Mouse (Mus musculus): Measurements from ENCODE around the gene Hnrnpa3. TPM values are rescaled to one million over a fixed set of nuclear protein-coding genes. Genes with fewer than 3 reads are reported as not detected.

Hnrnpa3 gene
- polyA plus RNA-seq, 1 experiment: 45.4 TPM

GRCm38 (mm10) chr2:75614577-75614976, 44.5 kb upstream of the Hnrnpa3 start:
- no peak for DNase-seq
- H3K4me1 ChIP-seq (replicated peaks; ENCODE audit: control insufficient read depth, insufficient read depth, low read length): peaks cover 5% of the 10 kb centered on the region; the same call in 1 of the 2 replicates
- 92% methylated on average over 6 of the region's 6 CpGs for WGBS
- TF ChIP-seq POLR2A (IDR thresholded peaks at IDR 0.05; ENCODE audit: control insufficient read depth, extremely low read depth, insufficient read depth, low read length, poor library complexity): no peak
- no peak for TF ChIP-seq CTCF (IDR thresholded peaks at IDR 0.05; ENCODE audit: borderline replicate concordance, control insufficient read depth, extremely low read depth, insufficient read depth, low read length, poor library complexity)
- no peak overlapping the region for H3K27ac ChIP-seq (ENCODE audit: control insufficient read depth, insufficient read depth, low read length)
- no peak overlapping the region for H3K4me3 ChIP-seq (ENCODE audit: control insufficient read depth, insufficient read depth, low read length)
- no peaks in the 10 kb centered on the region for H3K36me3 ChIP-seq (ENCODE audit: control insufficient read depth, insufficient read depth, low read length)
- peaks cover 5% of the 10 kb centered on the region for H3K27me3 ChIP-seq (ENCODE audit: control insufficient read depth, insufficient read depth, low read length)

GRCm38 (mm10) chr2:75616911-75617310, 42.1 kb upstream of the Hnrnpa3 start:
- Histone ChIP-seq H3K36me3 (ENCODE audit: control insufficient read depth, insufficient read depth, low read length) (no peaks in the 10 kb centered on the region), H3K4me3 (ENCODE audit: control insufficient read depth, insufficient read depth, low read length) (no peak overlapping the region), H3K27ac (ENCODE audit: control insufficient read depth, insufficient read depth, low read length) (no peak overlapping the region), H3K27me3 (ENCODE audit: control insufficient read depth, insufficient read depth, low read length) (no peaks in the 10 kb centered on the region), H3K4me1 (replicated peaks; ENCODE audit: control insufficient read depth, insufficient read depth, low read length) (peaks cover 5% of the 10 kb centered on the region; the same call in 1 of the 2 replicates)
- 91% methylated on average over 8 of the region's 8 CpGs for WGBS
- DNase-seq: no peak
- TF ChIP-seq CTCF (IDR thresholded peaks at IDR 0.05; ENCODE audit: borderline replicate concordance, control insufficient read depth, extremely low read depth, insufficient read depth, low read length, poor library complexity) (no peak), POLR2A (IDR thresholded peaks at IDR 0.05; ENCODE audit: control insufficient read depth, extremely low read depth, insufficient read depth, low read length, poor library complexity) (no peak)

GRCm38 (mm10) chr2:75618712-75619111, 40.3 kb upstream of the Hnrnpa3 start:
- WGBS: 94% methylated on average over 6 of the region's 6 CpGs
- no peak overlapping the region for H3K4me3 ChIP-seq (ENCODE audit: control insufficient read depth, insufficient read depth, low read length)
- no peaks in the 10 kb centered on the region for H3K4me1 ChIP-seq (replicated peaks; ENCODE audit: control insufficient read depth, insufficient read depth, low read length)
- no peak overlapping the region for H3K27ac ChIP-seq (ENCODE audit: control insufficient read depth, insufficient read depth, low read length)
- DNase-seq: no peak
- no peaks in the 10 kb centered on the region for H3K27me3 ChIP-seq (ENCODE audit: control insufficient read depth, insufficient read depth, low read length)
- no peaks in the 10 kb centered on the region for H3K36me3 ChIP-seq (ENCODE audit: control insufficient read depth, insufficient read depth, low read length)
- no peak for TF ChIP-seq POLR2A (IDR thresholded peaks at IDR 0.05; ENCODE audit: control insufficient read depth, extremely low read depth, insufficient read depth, low read length, poor library complexity)
- TF ChIP-seq CTCF (IDR thresholded peaks at IDR 0.05; ENCODE audit: borderline replicate concordance, control insufficient read depth, extremely low read depth, insufficient read depth, low read length, poor library complexity): no peak

GRCm38 (mm10) chr2:75621873-75622654, 37.0 kb upstream of the Hnrnpa3 start:
- 92% methylated on average over 14 of the region's 14 CpGs for WGBS
- no peak for TF ChIP-seq POLR2A (IDR thresholded peaks at IDR 0.05; ENCODE audit: control insufficient read depth, extremely low read depth, insufficient read depth, low read length, poor library complexity)
- TF ChIP-seq CTCF (IDR thresholded peaks at IDR 0.05; ENCODE audit: borderline replicate concordance, control insufficient read depth, extremely low read depth, insufficient read depth, low read length, poor library complexity): no peak
- Histone ChIP-seq H3K27ac (ENCODE audit: control insufficient read depth, insufficient read depth, low read length) (no peak overlapping the region), H3K4me3 (ENCODE audit: control insufficient read depth, insufficient read depth, low read length) (no peak overlapping the region), H3K36me3 (ENCODE audit: control insufficient read depth, insufficient read depth, low read length) (no peaks in the 10 kb centered on the region), H3K4me1 (replicated peaks; ENCODE audit: control insufficient read depth, insufficient read depth, low read length) (no peaks in the 10 kb centered on the region), H3K27me3 (ENCODE audit: control insufficient read depth, insufficient read depth, low read length) (no peaks in the 10 kb centered on the region)
- DNase-seq: no peak

GRCm38 (mm10) chr2:75625086-75625485, 34.0 kb upstream of the Hnrnpa3 start:
- Histone ChIP-seq H3K27ac (ENCODE audit: control insufficient read depth, insufficient read depth, low read length) (no peak overlapping the region), H3K4me1 (replicated peaks; ENCODE audit: control insufficient read depth, insufficient read depth, low read length) (no peaks in the 10 kb centered on the region), H3K27me3 (ENCODE audit: control insufficient read depth, insufficient read depth, low read length) (no peaks in the 10 kb centered on the region), H3K36me3 (ENCODE audit: control insufficient read depth, insufficient read depth, low read length) (no peaks in the 10 kb centered on the region), H3K4me3 (ENCODE audit: control insufficient read depth, insufficient read depth, low read length) (no peak overlapping the region)
- no peak for TF ChIP-seq CTCF (IDR thresholded peaks at IDR 0.05; ENCODE audit: borderline replicate concordance, control insufficient read depth, extremely low read depth, insufficient read depth, low read length, poor library complexity)
- no peak for TF ChIP-seq POLR2A (IDR thresholded peaks at IDR 0.05; ENCODE audit: control insufficient read depth, extremely low read depth, insufficient read depth, low read length, poor library complexity)
- no peak for DNase-seq
- 91% methylated on average over 3 of the region's 3 CpGs for WGBS

GRCm38 (mm10) chr2:75626597-75627440, 32.2 kb upstream of the Hnrnpa3 start:
- 89% methylated on average over 6 of the region's 6 CpGs for WGBS
- 0 out of 2 replicates have a peak, but pooled peaks cover 2% of the 10 kb centered on the region for H3K4me1 ChIP-seq (replicated peaks; ENCODE audit: control insufficient read depth, insufficient read depth, low read length)
- H3K27ac ChIP-seq (ENCODE audit: control insufficient read depth, insufficient read depth, low read length): no peak overlapping the region
- TF ChIP-seq CTCF (IDR thresholded peaks at IDR 0.05; ENCODE audit: borderline replicate concordance, control insufficient read depth, extremely low read depth, insufficient read depth, low read length, poor library complexity) (no peak), POLR2A (IDR thresholded peaks at IDR 0.05; ENCODE audit: control insufficient read depth, extremely low read depth, insufficient read depth, low read length, poor library complexity) (no peak)
- no peaks in the 10 kb centered on the region for H3K27me3 ChIP-seq (ENCODE audit: control insufficient read depth, insufficient read depth, low read length)
- no peaks in the 10 kb centered on the region for H3K36me3 ChIP-seq (ENCODE audit: control insufficient read depth, insufficient read depth, low read length)
- no peak overlapping the region for H3K4me3 ChIP-seq (ENCODE audit: control insufficient read depth, insufficient read depth, low read length)
- no peak for DNase-seq
